Mouse (Mus musculus) heart, adult 2 months (tissue): ENCODE results near the gene Hist1h4c. TPM values are rescaled to one million over a fixed set of nuclear protein-coding genes. Genes with fewer than 3 reads are reported as not detected.

Experiments
- DNase-seq, 2 experiments: peaks; one replicate each; pipeline ENCODE4 v3.0.0; 2021
- H3K27ac ChIP-seq: fragments of 200-600 bp; 2 replicates; pipeline ENCODE4 v1.8.1; 2022
- H3K27me3 ChIP-seq: fragments of 200-500 bp; 2 replicates; pipeline ENCODE4 v1.6.1; 2012; ENCODE audit warnings: mild to moderate bottlenecking, low read length, inconsistent platforms, mixed read lengths; ENCODE audit not compliant: control insufficient read depth, insufficient read depth
- H3K36me3 ChIP-seq: fragments of 200-500 bp; 2 replicates; pipeline ENCODE4 v1.6.1; 2012; ENCODE audit warnings: low read length, inconsistent platforms; ENCODE audit not compliant: control insufficient read depth, insufficient read depth
- H3K4me1 ChIP-seq: fragments of 200-500 bp; 2 replicates; pipeline ENCODE4 v1.6.1; 2011; ENCODE audit warnings: low read length; ENCODE audit not compliant: control insufficient read depth, insufficient read depth
- H3K4me3 ChIP-seq: fragments of 200-600 bp; 2 replicates; pipeline ENCODE4 v1.8.1; 2022
- H3K79me2 ChIP-seq: fragments of 200-500 bp; replicated peaks from 2 replicates; pipeline ENCODE4 v1.6.1; 2012; ENCODE audit warnings: mild to moderate bottlenecking, inconsistent platforms, low read length, moderate library complexity, mixed read lengths; ENCODE audit not compliant: control insufficient read depth, insufficient read depth
- H3K9ac ChIP-seq: fragments of 200-500 bp; 2 replicates; pipeline ENCODE4 v1.6.1; 2012; ENCODE audit warnings: low read depth, mild to moderate bottlenecking, control low read depth, inconsistent platforms, low read length, mixed read lengths
- CTCF ChIP-seq: fragments of 200-600 bp; IDR thresholded peaks from 2 replicates; pipeline ENCODE4 v1.8.1; 2022; ENCODE audit warnings: antibody characterized with exemption, mild to moderate bottlenecking, moderate library complexity
- EP300 ChIP-seq: fragments of 200-500 bp; IDR thresholded peaks from 2 replicates; pipeline ENCODE4 v1.6.1; 2011; ENCODE audit warnings: low read depth, low read length, control low read depth; ENCODE audit not compliant: insufficient read depth
- POLR2A ChIP-seq: fragments of 200-500 bp; IDR thresholded peaks from 2 replicates; pipeline ENCODE4 v1.6.1; 2011; ENCODE audit warnings: mild to moderate bottlenecking, low read depth, low read length, control low read depth; ENCODE audit not compliant: insufficient read depth
- WGBS: fragments of 180-500 bp; shearing (Covaris S2); methylation state at CpG from one replicate; pipeline ENCODE4 v1.1.7; 2018; 5-methylcytosine and 5-hydroxymethylcytosine counted together
- intact Hi-C: fragments of 180-260 bp; cut with DNase I; formaldehyde crosslinking; loops from one replicate; pipeline ENCODE4 v1.15.1; 2025
- polyA plus RNA-seq: library from polyadenylated mRNA; depleted of rRNA; stranded (reverse); fragments of >200 nt; gene quantifications from 2 replicates; pipeline ENCODE4 v1.2.3, GENCODE M21; 2012
- total RNA-seq, 2 experiments: library from RNA; stranded (reverse); gene quantifications; 2 replicates each; pipeline ENCODE4 v1.2.3; 2021

The Hist1h4c gene
- total and polyA plus RNA-seq, 3 experiments: 3.2 to 45.8 (median 42.3) TPM

DNA sequence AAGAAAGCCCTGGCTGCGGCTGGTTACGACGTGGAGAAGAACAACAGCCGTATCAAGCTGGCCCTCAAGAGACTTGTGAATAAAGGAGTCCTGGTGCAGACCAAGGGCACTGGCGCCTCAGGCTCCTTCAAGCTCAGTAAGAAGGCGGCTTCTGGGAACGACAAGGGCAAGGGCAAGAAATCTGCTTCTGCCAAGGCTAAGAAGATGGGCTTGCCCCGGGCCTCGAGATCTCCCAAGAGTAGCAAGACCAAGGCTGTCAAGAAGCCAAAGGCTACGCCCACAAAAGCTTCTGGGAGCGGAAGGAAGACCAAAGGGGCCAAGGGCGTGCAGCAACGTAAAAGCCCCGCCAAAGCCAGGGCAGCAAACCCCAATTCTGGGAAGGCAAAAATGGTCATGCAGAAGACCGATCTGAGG is 2.2 kb downstream of the Hist1h4c start:
- WGBS: 52% methylated on average over 15 of the region's 15 CpGs
- Histone ChIP-seq H3K79me2 (no peaks in the 10 kb centered on the region), H3K4me1 (peaks cover under 1% of the 10 kb centered on the region; the same call in 1 of the 2 replicates), H3K9ac (no peak overlapping the region), H3K36me3 (no peaks in the 10 kb centered on the region), H3K27ac (no peak overlapping the region), H3K4me3 (no peak overlapping the region), H3K27me3 (no peaks in the 10 kb centered on the region)
- TF ChIP-seq POLR2A: no peak
- no peak for DNase-seq
- intact Hi-C loops: loop anchor here (5.0 to 10.0 kb wide), 3 partner anchors 264 to 1981 kb away; partner anchors contain the start of genes Hist1h2ah, Hist1h2ai, Hist1h2bk and Hist1h2bl

DNA sequence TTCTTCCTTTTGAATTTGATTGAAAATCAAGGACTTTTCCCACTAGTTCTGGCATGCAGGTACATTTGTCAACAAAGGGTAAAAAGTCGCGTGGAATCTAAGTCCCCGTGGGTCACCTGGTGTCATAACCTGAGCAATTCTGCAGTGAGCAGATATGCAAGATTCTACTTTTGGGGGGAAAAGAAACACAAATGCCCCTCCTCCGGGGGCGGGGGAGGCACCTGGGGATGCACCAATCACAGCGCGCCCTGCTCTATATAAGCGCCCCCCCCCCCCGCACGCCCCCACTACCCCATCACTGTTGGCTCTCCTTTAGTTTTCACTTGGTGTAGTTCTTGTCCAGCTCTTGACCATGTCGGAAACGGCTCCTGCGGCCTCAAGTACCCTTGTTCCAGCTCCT is 2.7 kb downstream of the Hist1h4c start, which contains the start of gene Hist1h1t:
Gene Hist1h1t (plus strand): TSS at position 301 of the 400 bp plus-strand sequence.
- Histone ChIP-seq H3K4me3 (no peak within 1 kb of the TSS), H3K4me1 (no peaks in the 10 kb centered on the region; the same call in 1 of the 2 replicates), H3K27ac (no peak within 1 kb of the TSS), H3K9ac (no peak within 1 kb of the TSS), H3K79me2 (no peaks in the 10 kb centered on the region), H3K36me3 (no peaks in the 10 kb centered on the region), H3K27me3 (no peaks in the 10 kb centered on the region)
- no peak for TF ChIP-seq EP300
- no peak for TF ChIP-seq CTCF
- TF ChIP-seq POLR2A: no peak
- DNase-seq: no peak
- 48% methylated on average over 13 of the region's 13 CpGs for WGBS
- intact Hi-C loops: loop anchor here (5.0 to 10.0 kb wide), 3 partner anchors 263 to 1981 kb away; partner anchors contain the start of genes Hist1h2ah, Hist1h2ai, Hist1h2bk and Hist1h2bl

DNA sequence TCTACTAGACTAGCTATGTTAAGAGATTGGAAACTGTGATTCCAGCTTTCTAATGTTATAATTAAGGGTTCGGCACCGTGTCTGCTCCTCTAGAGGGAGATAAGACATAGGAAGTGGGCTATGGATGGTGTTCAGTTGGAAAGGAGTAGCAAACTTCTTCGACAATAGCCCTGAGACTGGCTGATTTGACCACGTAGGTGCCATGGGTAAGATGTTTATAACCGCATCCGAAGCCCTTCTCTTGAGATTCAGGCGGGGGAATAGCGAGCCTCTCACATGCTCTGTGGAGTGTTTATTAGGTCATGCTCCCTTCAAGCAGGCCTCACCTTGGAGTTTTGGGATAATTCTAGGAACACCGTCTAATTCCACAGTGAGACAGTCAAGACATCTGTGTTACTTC is 3.3 kb downstream of the Hist1h4c start:
- intact Hi-C loops: loop anchor here (5.0 to 10.0 kb wide), 3 partner anchors 263 to 1980 kb away; partner anchors contain the start of genes Hist1h2ah, Hist1h2ai, Hist1h2bk and Hist1h2bl
- 91% methylated on average over 9 of the region's 9 CpGs for WGBS

DNA sequence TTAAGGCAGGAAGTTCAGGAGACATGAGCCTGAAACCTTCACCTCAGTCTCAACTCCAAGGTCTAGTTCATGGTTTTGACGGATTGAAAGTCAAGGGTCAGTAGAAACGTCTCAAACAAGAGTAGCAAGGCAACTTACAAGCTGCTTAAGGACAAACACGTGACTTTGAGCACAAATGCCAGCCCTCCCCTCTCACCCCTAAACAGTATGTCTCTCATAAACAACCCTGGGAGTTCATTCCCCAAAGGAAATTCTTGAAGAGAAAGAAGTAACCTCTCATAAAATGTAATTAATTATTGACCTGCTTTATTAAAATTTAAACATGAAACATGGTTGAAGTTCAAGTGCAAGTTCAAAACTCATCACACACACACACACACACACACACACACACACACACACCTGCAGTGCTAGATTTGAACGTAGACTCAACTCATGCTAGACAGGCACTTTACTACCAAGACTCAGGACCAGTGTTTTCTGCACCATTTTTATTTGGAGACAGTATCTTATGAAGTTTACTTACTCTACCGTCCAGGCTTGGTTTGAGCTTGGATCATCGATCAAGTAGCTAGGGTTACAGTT is 4.3 kb downstream of the Hist1h4c start:
- H3K4me3 ChIP-seq: no peak overlapping the region
- no peak overlapping the region for H3K27ac ChIP-seq
- WGBS: 76% methylated on average over 6 of the region's 6 CpGs
- DNase-seq: no peak
- no peaks in the 10 kb centered on the region for H3K79me2 ChIP-seq
- no peak overlapping the region for H3K9ac ChIP-seq
- no peaks in the 10 kb centered on the region; the same call in 1 of the 2 replicates for H3K4me1 ChIP-seq
- intact Hi-C loops: loop anchor here (10.0 kb wide), 1 partner anchor 1979 kb away; the partner anchor contains the start of genes Hist1h2ai, Hist1h2bl and Hist1h3h
- no peak for TF ChIP-seq POLR2A
- no peak for TF ChIP-seq EP300
- no peak for TF ChIP-seq CTCF
- no peaks in the 10 kb centered on the region for H3K27me3 ChIP-seq
- H3K36me3 ChIP-seq: no peaks in the 10 kb centered on the region

More for the DNA sequence above, 3.3 kb downstream of the Hist1h4c start:
- H3K9ac ChIP-seq: no peak overlapping the region
- H3K27me3 ChIP-seq: no peaks in the 10 kb centered on the region
- DNase-seq: no peak
- H3K36me3 ChIP-seq: no peaks in the 10 kb centered on the region
- no peak overlapping the region for H3K27ac ChIP-seq
- no peak overlapping the region for H3K4me3 ChIP-seq
- TF ChIP-seq POLR2A: no peak
- TF ChIP-seq CTCF: no peak
- TF ChIP-seq EP300: no peak
- no peaks in the 10 kb centered on the region; the same call in 1 of the 2 replicates for H3K4me1 ChIP-seq
- H3K79me2 ChIP-seq: no peaks in the 10 kb centered on the region

DNA sequence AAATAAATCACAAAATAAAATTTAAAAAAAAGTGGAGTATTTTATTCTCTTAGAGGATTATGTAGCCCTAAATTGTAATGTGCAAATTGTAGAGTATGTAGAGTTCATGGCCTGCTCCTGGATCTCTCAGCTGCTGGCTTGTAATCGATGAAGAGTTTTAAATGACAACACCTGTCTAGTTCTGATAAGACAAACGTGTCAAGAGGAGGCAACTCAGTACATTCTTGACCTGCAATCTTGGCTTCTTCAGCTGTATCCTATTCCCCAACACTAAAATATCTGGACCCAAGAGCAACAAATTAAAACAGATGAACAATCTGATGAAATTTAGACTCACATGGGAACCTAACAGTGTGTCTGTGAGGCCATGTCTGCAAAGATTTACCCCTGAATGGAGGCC is 8.8 kb downstream of the Hist1h4c start:
- TF ChIP-seq CTCF (no peak), POLR2A (no peak), EP300 (no peak)
- Histone ChIP-seq H3K27me3 (no peaks in the 10 kb centered on the region), H3K27ac (no peak overlapping the region), H3K4me3 (no peak overlapping the region), H3K4me1 (peaks cover 1% of the 10 kb centered on the region; the same call in 1 of the 2 replicates), H3K36me3 (peaks cover 2% of the 10 kb centered on the region), H3K9ac (no peak overlapping the region), H3K79me2 (no peaks in the 10 kb centered on the region; the same call in 1 of the 2 replicates)
- intact Hi-C loops: loop anchor here (5.0 to 10.0 kb wide), 2 partner anchors 1647 to 1935 kb away; partner anchors contain the start of genes Hist1h2ag, Hist1h2ak, Hist1h2bj and Hist1h2bn
- DNase-seq: no peak
- 55% methylated on average over 2 of the region's 2 CpGs for WGBS

DNA sequence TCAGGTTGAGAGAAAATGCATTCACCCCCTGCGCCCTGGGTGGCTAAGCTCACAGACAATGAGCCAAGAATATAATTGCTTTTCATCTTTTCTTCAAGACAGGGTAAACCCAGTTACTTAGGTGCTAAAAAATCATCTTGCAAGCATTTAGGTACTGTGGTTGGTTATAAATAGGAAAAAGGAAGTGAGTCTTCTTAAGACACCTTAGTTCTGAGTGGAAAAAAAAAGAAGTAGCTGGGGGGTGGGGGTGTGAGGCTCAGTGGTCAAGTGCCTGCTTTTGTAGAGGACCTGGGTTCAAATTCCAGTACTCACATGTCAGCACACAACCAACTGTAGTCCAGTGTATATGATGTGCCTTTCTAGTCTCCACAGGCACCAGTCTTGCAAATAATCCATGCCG is 9.3 kb downstream of the Hist1h4c start:
- 99% methylated on average over 2 of the region's 2 CpGs for WGBS
- no peaks in the 10 kb centered on the region; the same call in 1 of the 2 replicates for H3K79me2 ChIP-seq
- intact Hi-C loops: loop anchor here (5.0 to 10.0 kb wide), 2 partner anchors 1647 to 1934 kb away; partner anchors contain the start of genes Hist1h2ag, Hist1h2ak, Hist1h2bj and Hist1h2bn
- H3K4me1 ChIP-seq: peaks cover 1% of the 10 kb centered on the region; the same call in 1 of the 2 replicates
- TF ChIP-seq EP300 (no peak), CTCF (no peak), POLR2A (no peak)
- H3K9ac ChIP-seq: no peak overlapping the region
- H3K27me3 ChIP-seq: no peaks in the 10 kb centered on the region
- no peak for DNase-seq
- no peak overlapping the region for H3K4me3 ChIP-seq
- no peak overlapping the region for H3K27ac ChIP-seq
- peaks cover 2% of the 10 kb centered on the region for H3K36me3 ChIP-seq
